Mouse (Mus musculus) cerebellum, adult 8-10 months (tissue): ENCODE results near the gene Mab21l1.

Source experiments
- DNase-seq: peaks from one replicate; pipeline ENCODE4 v3.0.0; 2022

Gene Mab21l1

DNA sequence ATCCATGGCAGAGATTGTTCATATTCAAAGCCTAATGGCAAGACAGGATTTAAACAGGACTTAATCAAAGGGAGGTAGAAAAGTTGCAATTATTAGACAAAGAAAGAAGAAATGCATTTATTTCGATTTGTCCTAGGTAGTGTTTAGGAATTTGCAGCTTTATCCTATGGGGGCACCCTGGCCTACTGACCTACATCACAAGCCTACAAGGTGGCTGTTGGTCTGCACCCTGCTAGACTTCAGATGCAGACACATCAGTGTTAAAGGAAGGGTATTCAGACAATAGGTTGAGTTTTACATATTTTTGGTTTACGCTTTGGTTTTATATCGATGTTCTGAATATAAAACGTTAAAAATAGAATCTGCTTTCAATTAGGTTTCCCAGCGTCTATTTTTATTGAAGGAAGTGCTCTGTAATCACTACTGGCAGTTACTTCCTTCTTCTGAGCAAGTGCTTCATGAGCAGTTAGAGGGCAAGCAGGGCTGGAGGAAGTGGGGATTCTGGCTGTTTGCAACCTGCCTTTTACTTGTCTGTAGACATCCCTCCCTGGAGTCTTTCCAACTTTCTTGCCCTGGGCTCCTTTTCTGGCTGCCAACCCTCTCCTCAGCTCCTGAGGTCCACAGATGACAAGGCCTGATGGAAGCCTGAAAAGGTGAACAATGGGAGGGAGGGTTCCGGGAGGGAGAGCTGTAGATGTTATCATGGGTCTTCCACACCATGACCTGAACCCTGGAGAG lies 34.5 kb downstream of the Mab21l1 start:
- no peak for DNase-seq

DNA sequence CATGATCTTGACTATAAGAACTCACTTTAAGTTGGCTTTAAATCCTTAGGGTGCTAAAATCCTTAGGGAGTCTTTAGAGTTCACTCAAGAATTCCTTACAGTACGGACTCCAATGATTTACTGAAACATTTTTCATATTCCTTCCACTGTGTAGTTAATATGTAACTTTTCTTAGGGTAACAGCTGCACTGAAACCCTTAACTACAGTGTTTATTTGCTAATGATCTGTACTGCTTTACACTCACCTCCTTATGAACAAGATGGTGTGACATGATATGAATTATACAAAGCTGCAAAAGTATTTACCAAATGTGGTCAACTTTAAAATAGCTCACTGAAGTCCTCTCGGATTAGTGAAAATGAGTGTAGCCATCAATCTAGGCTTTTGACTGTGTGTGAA lies 35.8 kb downstream of the Mab21l1 start:
- DNase-seq, result no peak

DNA sequence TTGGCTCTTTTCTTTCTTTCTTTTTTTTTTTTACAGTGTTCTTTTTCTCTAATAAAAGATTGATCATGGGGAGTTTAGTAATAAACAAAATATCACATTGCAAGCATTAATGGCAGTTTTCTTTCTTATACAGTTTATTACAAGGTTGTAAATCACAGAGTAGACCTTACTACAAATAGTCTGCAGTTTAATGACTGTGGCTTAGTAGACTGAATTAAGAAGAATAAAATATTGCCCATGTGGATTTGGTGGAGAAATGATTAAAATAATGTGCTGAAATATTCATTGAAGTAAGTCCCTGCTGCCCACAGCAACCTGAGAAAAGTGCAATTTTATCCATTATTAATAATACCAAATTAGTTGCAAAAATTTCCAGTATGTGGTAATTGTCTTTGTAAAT lies 37.3 kb downstream of the Mab21l1 start:
- no peak for DNase-seq

DNA sequence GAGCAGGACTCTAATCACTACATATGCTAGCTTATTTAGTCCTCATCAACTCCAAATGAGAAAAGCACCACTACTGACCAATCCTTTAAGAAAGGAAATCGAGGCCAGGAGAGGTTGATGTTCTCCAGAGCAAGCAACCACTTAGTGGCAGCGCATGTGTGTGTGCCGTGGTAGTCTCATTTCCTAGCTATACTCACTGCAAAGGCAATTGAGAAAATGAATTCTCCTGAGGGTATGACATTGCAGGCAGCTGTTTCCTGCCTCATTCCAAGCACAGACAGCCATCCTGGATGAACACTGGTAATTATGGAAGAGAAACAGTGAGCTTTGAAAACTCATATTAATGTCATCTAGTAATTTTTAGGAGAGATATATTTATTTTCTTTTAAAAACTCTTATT lies 42.6 kb downstream of the Mab21l1 start:
- no peak for DNase-seq

DNA sequence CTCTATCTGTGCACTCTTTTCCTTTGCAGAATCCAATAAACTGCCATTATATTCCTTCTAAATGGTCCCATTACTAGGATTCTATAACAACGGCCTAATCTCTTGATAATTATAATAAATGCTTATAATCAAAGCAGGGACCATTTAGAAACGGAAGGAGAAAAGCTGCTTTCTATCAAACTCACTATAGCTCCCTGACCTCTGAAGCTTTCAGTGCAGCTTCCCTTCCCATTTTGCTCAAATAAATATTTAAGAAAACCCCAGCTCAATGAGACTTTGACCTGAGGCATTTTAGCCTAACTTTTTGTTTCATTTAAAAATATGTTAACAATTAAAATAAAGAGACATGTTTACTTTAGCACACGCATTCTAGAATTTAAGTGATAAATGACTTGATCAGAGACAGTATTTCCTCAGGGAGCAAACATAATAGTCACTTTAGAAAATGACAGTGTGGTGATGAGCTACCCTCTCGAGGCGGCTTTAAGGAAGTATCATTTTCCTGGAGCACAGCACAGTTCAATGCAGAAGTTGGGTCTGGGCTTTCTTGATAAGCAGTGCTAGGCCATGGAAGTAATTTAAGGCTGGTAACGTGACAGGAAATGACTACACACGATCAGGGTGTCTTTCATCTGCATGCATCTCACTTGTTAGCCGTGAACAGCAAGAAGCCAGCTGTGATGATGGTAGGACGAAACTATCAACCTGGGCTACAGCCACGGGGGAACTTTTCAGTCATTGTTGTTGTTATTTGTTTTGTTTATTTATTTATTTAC lies 46.4 kb downstream of the Mab21l1 start:
- DNase-seq, result no peak

DNA sequence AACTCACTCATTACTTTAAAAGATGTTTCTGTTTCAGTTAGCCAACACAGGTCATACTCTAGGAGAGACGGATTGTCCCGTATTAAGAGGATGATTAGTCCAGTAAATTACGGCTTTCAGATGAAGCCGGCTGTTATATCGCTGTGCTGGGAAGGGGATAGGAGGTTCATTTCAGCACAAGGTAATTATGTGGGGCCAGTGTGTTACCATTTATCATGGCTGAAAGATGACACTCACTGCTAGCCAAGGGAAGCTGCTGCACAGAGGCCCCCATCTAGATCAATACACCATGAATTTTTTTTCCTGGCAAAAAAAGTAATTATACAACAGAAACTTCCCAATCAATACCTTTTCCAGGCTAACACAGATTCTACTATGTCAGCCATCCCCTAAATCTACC lies 47.9 kb downstream of the Mab21l1 start:
- no peak for DNase-seq
